In the genomic region with DNA sequence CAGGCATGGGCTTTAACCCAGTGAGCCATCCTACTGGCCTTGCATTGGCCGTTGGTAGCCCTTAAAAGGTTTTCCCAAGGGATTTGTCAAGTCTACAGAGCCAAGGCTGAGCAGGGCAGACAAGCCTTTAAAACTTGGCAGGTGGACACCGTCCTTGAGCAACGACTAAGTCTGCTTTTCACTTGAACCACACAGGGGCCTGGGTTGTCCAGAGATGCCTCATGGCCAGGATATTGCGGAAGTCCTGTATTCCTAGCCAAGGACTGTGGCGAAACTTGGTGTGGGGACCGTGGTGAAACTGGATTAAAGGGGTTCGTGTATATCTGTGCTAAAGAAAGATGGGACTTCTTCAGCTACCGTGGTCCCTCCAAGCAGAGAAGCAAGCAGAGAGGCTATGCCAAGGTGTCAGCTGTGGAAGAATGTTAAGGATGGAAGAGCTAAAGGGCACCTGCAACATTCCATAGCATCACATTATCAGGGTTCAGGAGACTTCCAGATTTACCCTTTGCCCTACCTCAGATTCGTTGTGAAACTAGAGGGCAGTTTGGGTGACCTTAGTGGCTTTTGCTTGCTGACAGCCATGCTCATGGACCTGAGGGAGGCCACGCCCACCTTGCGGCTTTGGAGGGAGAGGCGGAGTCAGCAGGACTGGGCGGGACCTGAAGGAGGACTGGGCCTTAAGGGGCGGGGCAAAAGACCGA, we compare ENCODE assay signal across 8 mouse cellular contexts. TPM values are rescaled to one million over a fixed set of nuclear protein-coding genes. Genes with fewer than 3 reads are reported as not detected.
DNase-seq lines count a peak whose midpoint lies in the region; ATAC-seq and TF ChIP-seq lines count a peak whose summit lies in the region.

No protein-coding gene starts in this region.

- TF ChIP-seq CTCF in heart, adult 2 months (IDR thresholded peaks at IDR 0.05): no peak
- TF ChIP-seq CTCF in G1E (IDR thresholded peaks at IDR 0.05; ENCODE audit: low read depth, low read length): no peak

- no peak for ATAC-seq in G1E (ENCODE audit: extremely low read depth, insufficient number of reproducible peaks, low FRiP score, poor library complexity, severe bottlenecking)
- ATAC-seq in intestine, embryonic 15.5 days: no peak; the same call in 1 of the 2 replicates
- ATAC-seq in midbrain, embryonic 13.5 days: peak; percentile 7

- no peaks in the 10 kb centered on the region for H3K27me3 ChIP-seq in heart, adult 2 months (ENCODE audit: control insufficient read depth, insufficient read depth, low read length)
- no peaks in the 10 kb centered on the region for H3K27me3 ChIP-seq in G1E (ENCODE audit: insufficient read depth, low read length)
- H3K27me3 ChIP-seq in intestine, embryonic 15.5 days (replicated peaks): no peaks in the 10 kb centered on the region
- H3K27me3 ChIP-seq in midbrain, embryonic 13.5 days: peaks cover 10% of the 10 kb centered on the region

- H3K27ac ChIP-seq in heart, adult 2 months: peak overlapping the region; percentile 36
- no peak overlapping the region for H3K27ac ChIP-seq in intestine, embryonic 15.5 days
- no peak overlapping the region for H3K27ac ChIP-seq in midbrain, embryonic 13.5 days

- intact Hi-C loops in heart, adult 2 months (cut with DNase I): loop anchor here (2.0 to 5.0 kb wide), 2 partner anchors 58 to 77 kb away; no protein-coding TSS in a partner anchor
- intact Hi-C loops in heart, postnatal 14 days (cut with DNase I): loop anchor here (5.0 kb wide), 1 partner anchor 77 kb away; no protein-coding TSS in a partner anchor

- no peaks in the 10 kb centered on the region for H3K9me3 ChIP-seq in G1E (replicated peaks)
- no peaks in the 10 kb centered on the region for H3K9me3 ChIP-seq in intestine, embryonic 15.5 days
- H3K9me3 ChIP-seq in midbrain, embryonic 13.5 days: no peaks in the 10 kb centered on the region

- WGBS in heart, adult 2 months: 27% methylated on average over 15 of the region's 15 CpGs
- WGBS in intestine, embryonic 15.5 days: 39% methylated on average over 15 of the region's 15 CpGs
- 40% methylated on average over 15 of the region's 15 CpGs for WGBS in midbrain, embryonic 13.5 days

- no peaks in the 10 kb centered on the region for H3K79me2 ChIP-seq in heart, adult 2 months (replicated peaks; ENCODE audit: control insufficient read depth, insufficient read depth, low read length)

- TF ChIP-seq EP300 in heart, adult 2 months (IDR thresholded peaks at IDR 0.05; ENCODE audit: insufficient read depth, low read depth, low read length): 0 out of 2 replicates have a peak, but pooled peaks have one; percentile 28

- DNase-seq in heart, adult 2 months: peak in 1 of 2 experiments; percentile 56
- DNase-seq in heart, postnatal 14 days: no peak
- no peak for DNase-seq in G1E (ENCODE audit: low spot score)
- peak; percentile 43 for DNase-seq in fibroblast of lung, adult 2 months (ENCODE audit: low read depth)
- DNase-seq in urinary bladder, adult 18-20 months (ENCODE audit: low spot score in 2 of 2): no peak
- no peak for DNase-seq in layer of hippocampus, postnatal 25 days (ENCODE audit: extremely low spot score in 1 of 2, low spot score in 1 of 2)

- H3K36me3 ChIP-seq in heart, adult 2 months (ENCODE audit: control insufficient read depth, insufficient read depth, low read length): peaks cover 9% of the 10 kb centered on the region
- peaks cover 17% of the 10 kb centered on the region for H3K36me3 ChIP-seq in G1E (replicated peaks)
- no peaks in the 10 kb centered on the region for H3K36me3 ChIP-seq in intestine, embryonic 15.5 days
- no peaks in the 10 kb centered on the region for H3K36me3 ChIP-seq in midbrain, embryonic 13.5 days

- H3K4me3 ChIP-seq in heart, adult 2 months: no peak overlapping the region; the same call in 1 of the 2 replicates
- H3K4me3 ChIP-seq in G1E (ENCODE audit: low read depth, low read length): peak overlapping the region; percentile 95
- H3K4me3 ChIP-seq in intestine, embryonic 15.5 days (replicated peaks): peak overlapping the region; percentile 95
- H3K4me3 ChIP-seq in midbrain, embryonic 13.5 days (replicated peaks): peak overlapping the region; percentile 86

- H3K9ac ChIP-seq in heart, adult 2 months (ENCODE audit: low read depth, low read length): no peak overlapping the region
- H3K9ac ChIP-seq in intestine, embryonic 15.5 days: no peak overlapping the region
- peak overlapping the region; percentile 86; the same call in 1 of the 2 replicates for H3K9ac ChIP-seq in midbrain, embryonic 13.5 days (replicated peaks)

- no peak for TF ChIP-seq POLR2A in heart, adult 2 months (IDR thresholded peaks at IDR 0.05; ENCODE audit: insufficient read depth, low read depth, low read length)

- H3K4me2 ChIP-seq in intestine, embryonic 15.5 days (replicated peaks): peak overlapping the region; percentile 86
- H3K4me2 ChIP-seq in midbrain, embryonic 13.5 days (replicated peaks): peak overlapping the region; percentile 87

- H3K4me1 ChIP-seq in heart, adult 2 months (ENCODE audit: control insufficient read depth, insufficient read depth, low read length): peaks cover 3% of the 10 kb centered on the region
- H3K4me1 ChIP-seq in G1E (ENCODE audit: insufficient read depth, low read depth, low read length): peaks cover 55% of the 10 kb centered on the region
- 0 out of 2 replicates have a peak, but pooled peaks cover 6% of the 10 kb centered on the region for H3K4me1 ChIP-seq in intestine, embryonic 15.5 days (replicated peaks)
- H3K4me1 ChIP-seq in midbrain, embryonic 13.5 days (replicated peaks): peaks cover 11% of the 10 kb centered on the region

RNA-seq across cellular contexts. Expression of gene Acsl1, which starts 0.6 kb away (rescaled TPM):
- 100 to 1,000 TPM; 774 to 911 TPM for total RNA-seq in heart, adult 2 months (2021)
- 330 and 577 TPM in 2 replicates for polyA plus RNA-seq in heart, adult 2 months (2012; rRNA removed)
- total RNA-seq in heart, postnatal 14 days (2021): 100 to 1,000 TPM; 846 to 852 TPM
- total RNA-seq in G1E (2014; fragmentation: Nextera tagmentation) (143 and 149 TPM in 2 replicates), G1E (2017) (48.6 and 55.0 TPM in 2 replicates)
- polyA plus RNA-seq in G1E (2012): 19.4 and 27.0 TPM in 2 replicates
- polyA plus RNA-seq in intestine, embryonic 15.5 days (2015; fragmentation: Nextera tagmentation; extraction: Ambion mirVana): 40.1 and 40.3 TPM in 2 replicates
- 10.9 and 11.2 TPM in 2 replicates for polyA plus RNA-seq in midbrain, embryonic 13.5 days (2015; fragmentation: Nextera tagmentation; extraction: Ambion mirVana)
- total RNA-seq in layer of hippocampus, postnatal 25 days (2021): 10 to 100 TPM; 45.7 to 48.2 TPM

Comparison
In these comparisons a context has a peak if more than half of its experiments do, and no peak if none do; other contexts are left out.
1. RNA of gene Acsl1, which starts 0.6 kb away (total RNA-seq): 774 to 911 TPM in heart, adult 2 months and 846 to 852 TPM in heart, postnatal 14 days; 48.6 to 149 TPM in G1E and 45.7 to 48.2 TPM in layer of hippocampus, postnatal 25 days; every median in the first group is over 4 times any median in the second.